Mouse (Mus musculus) heart, embryonic 14.5 days (tissue): ENCODE results near the gene D1Ertd622e. TPM values are rescaled to one million over a fixed set of nuclear protein-coding genes. Genes with fewer than 3 reads are reported as not detected.

ENCODE experiments used
- ATAC-seq: fragments of 200-750 bp; cut with Nextera tagmentation; 2 replicates; pipeline ENCODE4 v1.8.0; 2017; ENCODE audit warnings: low read depth, moderate TSS enrichment; ENCODE audit not compliant: insufficient number of reproducible peaks, insufficient read depth, low FRiP score
- H3K27ac ChIP-seq, 2 experiments: fragments of 200-500 bp in 1 of 2; fragments of 300-500 bp in 1 of 2; sonication (generic) in 1 of 2; replicated peaks in 1 of 2; 2 replicates each; pipeline ENCODE4 v1.5.1; 2012 to 2014; ENCODE audit warnings: low read depth in 2 of 2, low read length in 2 of 2, control low read depth in 1 of 2, mild to moderate bottlenecking in 1 of 2, mixed read lengths in 1 of 2; ENCODE audit not compliant: control insufficient read depth in 1 of 2, insufficient read depth in 1 of 2
- H3K27me3 ChIP-seq: fragments of 300-500 bp; sonication (generic); 2 replicates; pipeline ENCODE4 v1.6.1; 2014; ENCODE audit warnings: mild to moderate bottlenecking, low read length, control low read depth; ENCODE audit not compliant: control insufficient read depth, insufficient read depth
- H3K36me3 ChIP-seq: fragments of 300-500 bp; sonication (generic); 2 replicates; pipeline ENCODE4 v1.6.1; 2014; ENCODE audit warnings: mild to moderate bottlenecking, control low read depth, low read length, mixed read lengths; ENCODE audit not compliant: control insufficient read depth, insufficient read depth
- H3K4me1 ChIP-seq, 2 experiments: fragments of 200-500 bp in 1 of 2; fragments of 300-500 bp in 1 of 2; sonication (generic) in 1 of 2; 2 replicates each; pipeline ENCODE4 v1.6.1; 2012 to 2014; ENCODE audit warnings: low read length in 2 of 2, control low read depth in 1 of 2, mixed read lengths in 1 of 2; ENCODE audit not compliant: control insufficient read depth in 2 of 2, insufficient read depth in 2 of 2
- H3K4me2 ChIP-seq: fragments of 300-500 bp; sonication (generic); 2 replicates; pipeline ENCODE4 v1.6.1; 2014; ENCODE audit warnings: mild to moderate bottlenecking, low read length
- H3K4me3 ChIP-seq, 2 experiments: fragments of 200-500 bp in 1 of 2; fragments of 300-500 bp in 1 of 2; sonication (generic) in 1 of 2; 2 replicates each; pipeline ENCODE4 v1.5.1; 2012 to 2014; ENCODE audit warnings: low read length in 2 of 2, mild to moderate bottlenecking in 2 of 2, control low read depth in 1 of 2, low read depth in 1 of 2, moderate library complexity in 1 of 2; ENCODE audit not compliant: control insufficient read depth in 1 of 2, insufficient read depth in 1 of 2
- H3K9ac ChIP-seq: fragments of 300-500 bp; sonication (generic); 2 replicates; pipeline ENCODE4 v1.6.1; 2014; ENCODE audit warnings: mild to moderate bottlenecking, low read length
- H3K9me3 ChIP-seq: fragments of 300-500 bp; sonication (generic); 2 replicates; pipeline ENCODE4 v1.6.1; 2016; ENCODE audit warnings: low read length, control low read depth; ENCODE audit not compliant: control insufficient read depth
- WGBS: fragments of 180-500 bp; shearing (Covaris S2); extraction: QIAGEN DNeasy Blood & Tissue Kit; methylation state at CpG from one replicate; pipeline ENCODE4 v1.1.7; 2014; 5-methylcytosine and 5-hydroxymethylcytosine counted together
- polyA plus RNA-seq: library from polyadenylated mRNA; unstranded; fragments of >200 nt; fragmentation: Nextera tagmentation; extraction: Ambion mirVana; gene quantifications from 2 replicates; pipeline ENCODE4 v1.2.1, GENCODE M21; 2014

The D1Ertd622e gene
- polyA plus RNA-seq, 1 experiment from 2014 or later: 7.8 TPM

DNA sequence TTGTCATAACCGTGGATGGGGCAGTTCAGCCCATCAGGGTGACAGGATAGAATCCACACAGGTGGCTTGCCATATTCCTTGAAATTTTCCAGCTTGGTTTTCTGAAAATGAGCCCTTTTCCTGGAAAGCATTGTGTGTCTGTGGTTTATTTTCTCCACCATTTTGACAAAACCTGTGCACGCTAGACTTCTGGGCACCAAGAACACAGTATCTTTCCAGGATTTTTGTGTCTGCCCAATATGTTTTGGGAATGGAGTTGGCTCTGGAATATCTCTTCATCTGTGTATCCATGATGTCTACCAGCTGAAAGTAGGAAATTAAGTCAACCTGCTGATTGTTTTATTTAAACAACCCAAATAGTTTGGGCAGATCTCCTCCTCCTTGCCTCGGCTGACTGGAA is 99.0 kb downstream of the D1Ertd622e start:
- no peaks in the 10 kb centered on the region for H3K27me3 ChIP-seq
- ATAC-seq: no peak
- H3K9me3 ChIP-seq: no peaks in the 10 kb centered on the region
- no peak overlapping the region for H3K9ac ChIP-seq
- H3K27ac ChIP-seq: no peak overlapping the region
- no peaks in the 10 kb centered on the region for H3K36me3 ChIP-seq
- WGBS: 80% methylated on average over 3 of the region's 3 CpGs
- no peak overlapping the region for H3K4me3 ChIP-seq
- H3K4me1 ChIP-seq: no peaks in the 10 kb centered on the region
- H3K4me2 ChIP-seq: no peak overlapping the region

Other genes with a start within 250 kb of the D1Ertd622e start
- 17.0 TPM in 2 replicates for gene Gin1, start 108.1 kb upstream of the D1Ertd622e start, polyA plus RNA-seq
- gene Ppip5k2, start 108.3 kb upstream of the D1Ertd622e start, polyA plus RNA-seq: 61.7 and 72.4 TPM in 2 replicates